Mouse (Mus musculus) layer of hippocampus, adult 6 months (tissue): Measurements from ENCODE around the gene H2-T23. TPM values are rescaled to one million over a fixed set of nuclear protein-coding genes. Genes with fewer than 3 reads are reported as not detected.

ENCODE experiments used
- long read RNA-seq, 2 experiments: library from polyadenylated mRNA; unstranded; transcript quantifications; one replicate each; pipeline ENCODE4 v2.0.0; 2019 to 2020
- polyA plus RNA-seq: library from polyadenylated mRNA; unstranded; fragments of <200 nt; fragmentation: Nextera tagmentation; gene quantifications from 2 replicates; pipeline ENCODE4 v1.2.3, GENCODE M21; 2021

H2-T23 gene
- polyA plus RNA-seq: 11.5 and 14.4 TPM in 2 replicates
- long read RNA-seq, experiment 1, transcript H2-T23-201 (7 exons, 1,472 nt): major isoform, 14 of 16 reads
- long read RNA-seq, experiment 1, partial matches to known transcripts: 2 of 16 reads
- long read RNA-seq, experiment 1, other reads (novel, unspliced or antisense): 0 of 16 reads
- long read RNA-seq, experiment 2, transcript H2-T23-201 (7 exons, 1,472 nt): major isoform, 11 of 13 reads
- long read RNA-seq, experiment 2, partial matches to known transcripts: 0 of 13 reads
- long read RNA-seq, experiment 2, other reads (novel, unspliced or antisense): 2 of 13 reads

GRCm38 (mm10) chr17:36032351-36032875, at the start of gene H2-T23:
H2-T23 (minus strand) TSS chr17:36032855.

GRCm38 (mm10) chr17:36058362-36058761, 25.7 kb upstream of the H2-T23 start, which contains the start of gene Gm11127:
Gm11127 (minus strand) TSS chr17:36058371.

GRCm38 (mm10) chr17:36042610-36043169, 10.0 kb upstream of the H2-T23 start, which contains the start of the genes H2-T22 and Gm6034:
H2-T22 (minus strand) TSS chr17:36042747.
Gm6034 (plus strand) TSS chr17:36042961.

GRCm38 (mm10) chr17:36020191-36021073, 12.2 kb downstream of the H2-T23 start, which contains the start of gene H2-T24:
H2-T24 (minus strand) TSS chr17:36020560.

Other genes with a start within 250 kb of the H2-T23 start
- 6.3 and 7.1 TPM in 2 replicates for gene Ier3, start 211.2 kb downstream of the H2-T23 start, polyA plus RNA-seq
- gene Flot1, start 209.6 kb downstream of the H2-T23 start, polyA plus RNA-seq: 109 and 126 TPM in 2 replicates
- gene Tubb5, start 194.5 kb downstream of the H2-T23 start, polyA plus RNA-seq: 614 and 636 TPM in 2 replicates
- gene Mdc1, start 191.3 kb downstream of the H2-T23 start, polyA plus RNA-seq: 1.6 and 3.2 TPM in 2 replicates
- 3.1 and 3.5 TPM in 2 replicates for gene Nrm, start 171.5 kb downstream of the H2-T23 start, polyA plus RNA-seq
- gene Ppp1r18, start 167.3 kb downstream of the H2-T23 start, polyA plus RNA-seq: 1.6 and 1.8 TPM in 2 replicates
- gene Dhx16, start 153.0 kb downstream of the H2-T23 start, polyA plus RNA-seq: 8.7 and 8.9 TPM in 2 replicates
- gene 2310061I04Rik, start 135.4 kb downstream of the H2-T23 start, polyA plus RNA-seq: 57.1 and 72.3 TPM in 2 replicates
- 47.2 and 55.1 TPM in 2 replicates for gene Atat1, start 122.8 kb downstream of the H2-T23 start, polyA plus RNA-seq
- gene Mrps18b, start 116.5 kb downstream of the H2-T23 start, polyA plus RNA-seq: 63.7 and 64.4 TPM in 2 replicates
- gene Ppp1r10, start 116.4 kb downstream of the H2-T23 start, polyA plus RNA-seq: 17.2 and 18.5 TPM in 2 replicates
- 44.3 and 58.3 TPM in 2 replicates for gene Abcf1, start 63.1 kb downstream of the H2-T23 start, polyA plus RNA-seq
- 20.1 and 23.4 TPM in 2 replicates for gene Gnl1, start 53.0 kb downstream of the H2-T23 start, polyA plus RNA-seq
- gene Prr3, start 52.6 kb downstream of the H2-T23 start, polyA plus RNA-seq: 14.1 and 16.1 TPM in 2 replicates
- 2.0 and 2.2 TPM in 2 replicates for gene H2-T24, start 12.3 kb downstream of the H2-T23 start, polyA plus RNA-seq
- 16.1 and 16.5 TPM in 2 replicates for gene H2-T22, start 9.9 kb upstream of the H2-T23 start, polyA plus RNA-seq
- gene Gm6034, start 10.1 kb upstream of the H2-T23 start, polyA plus RNA-seq: not detected in 2 replicates
- gene Gm11127, start 25.5 kb upstream of the H2-T23 start, polyA plus RNA-seq: not detected in 2 replicates
- gene Gm19684, start 88.8 kb upstream of the H2-T23 start, polyA plus RNA-seq: 0.09 TPM in 1 of 2 replicates, not detected in the other
- gene Gm7030, start 96.6 kb upstream of the H2-T23 start, polyA plus RNA-seq: not detected in 2 replicates
- gene Gm8909, start 135.7 kb upstream of the H2-T23 start, polyA plus RNA-seq: not detected in 2 replicates
- not detected in 2 replicates for gene H2-T3, start 157.4 kb upstream of the H2-T23 start, polyA plus RNA-seq
- 103 and 112 TPM in 2 replicates for gene Rpp21, start 225.2 kb upstream of the H2-T23 start, polyA plus RNA-seq
- 3.9 and 4.4 TPM in 2 replicates for gene Trim39, start 239.4 kb upstream of the H2-T23 start, polyA plus RNA-seq